Mouse (Mus musculus) kidney, adult 2 months (tissue): ENCODE results near the gene Grb7.

Source experiments
- CTCF ChIP-seq: fragments of 200-500 bp; conservative IDR thresholded peaks from 2 replicates; pipeline ENCODE4 v1.5.1; 2011; ENCODE audit warnings: low read depth, mild to moderate bottlenecking, control low read depth, low read length, moderate library complexity, mixed read lengths; ENCODE audit not compliant: insufficient read depth, insufficient read length
- POLR2A ChIP-seq: fragments of 200-500 bp; IDR thresholded peaks from one replicate; pipeline ENCODE4 v1.6.1; 2011; ENCODE audit warnings: low read depth, low read length, control low read depth

DNA sequence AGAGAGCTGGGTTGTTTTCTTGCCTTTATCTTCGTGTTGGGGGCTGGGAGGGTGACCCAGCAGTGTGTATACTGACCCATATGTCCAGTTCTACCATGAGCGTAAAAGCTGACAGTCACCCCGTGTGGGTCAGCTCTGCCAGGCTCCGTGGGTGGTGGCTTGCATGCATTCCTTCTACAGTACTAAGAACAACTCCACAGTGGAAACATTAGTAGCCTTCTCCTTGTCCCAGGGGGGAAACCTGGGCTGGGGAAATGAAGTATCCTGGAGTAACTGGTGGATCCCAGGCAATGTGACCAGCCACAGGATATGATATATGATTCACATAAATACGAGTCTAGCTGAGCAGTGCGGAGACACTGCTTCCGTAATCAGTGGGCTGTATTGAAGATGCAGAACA lies 32.5 kb upstream of the Grb7 start:
- no peak for TF ChIP-seq POLR2A
- no peak for TF ChIP-seq CTCF
